Mouse (Mus musculus) small intestine, adult 2 months (tissue): ENCODE results near the gene Nudt4.

Experiments used
- CTCF ChIP-seq: fragments of 200-500 bp; IDR thresholded peaks from 2 replicates; pipeline ENCODE4 v1.5.1; 2012; ENCODE audit warnings: low read depth, mild to moderate bottlenecking, control low read depth, inconsistent platforms, low read length, moderate library complexity, mixed read lengths; ENCODE audit not compliant: insufficient replicate concordance, insufficient read length; ENCODE audit errors: extremely low read depth
- POLR2A ChIP-seq: fragments of 200-500 bp; IDR thresholded peaks from 2 replicates; pipeline ENCODE4 v1.6.1; 2012; ENCODE audit warnings: low read depth, mild to moderate bottlenecking, control low read depth, inconsistent platforms, low read length, moderate library complexity

DNA sequence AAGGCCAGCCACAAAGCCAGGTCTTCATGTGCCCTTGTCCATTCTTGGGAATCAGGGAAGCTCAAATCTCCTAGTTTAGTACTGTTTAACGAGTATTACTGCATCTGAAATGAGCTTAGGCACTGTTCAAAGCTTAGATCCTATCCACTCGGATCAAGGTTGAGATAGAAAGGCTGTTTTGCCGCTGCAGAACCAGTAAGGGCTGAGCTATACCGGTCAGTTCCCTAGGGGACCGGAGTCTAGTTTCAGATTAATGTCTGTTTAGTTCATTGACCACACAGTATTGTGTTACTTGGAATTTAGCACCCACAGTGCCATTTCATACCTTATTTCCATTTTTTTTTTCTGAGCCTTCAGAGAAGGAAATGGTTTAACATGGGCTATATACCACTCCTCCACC, 3.6 kb upstream of the Nudt4 start:
- TF ChIP-seq CTCF, result no peak
- TF ChIP-seq POLR2A, result no peak
